Mouse (Mus musculus): ENCODE results near the gene Slc45a3.

GRCm38 (mm10) chr1:132026925-132027646 is 64.3 kb downstream of the Slc45a3 start:
- no peak for TF ChIP-seq POLR2A (IDR thresholded peaks at IDR 0.05; ENCODE audit: extremely low read depth, insufficient read depth, low read length)
- TF ChIP-seq CTCF (IDR thresholded peaks at IDR 0.05; ENCODE audit: extremely low read depth, insufficient read depth, low read length): no peak
